Mouse (Mus musculus) hindbrain, embryonic 12.5 days (tissue): Measurements from ENCODE around the gene Gtf3c2. TPM values are rescaled to one million over a fixed set of nuclear protein-coding genes. Genes with fewer than 3 reads are reported as not detected.

Source experiments
- ATAC-seq: fragments of 200-750 bp; cut with Nextera tagmentation; 2 replicates; pipeline ENCODE4 v1.8.0; 2017; ENCODE audit warnings: moderate TSS enrichment; ENCODE audit not compliant: low FRiP score
- H3K27ac ChIP-seq: fragments of 300-500 bp; sonication (generic); 2 replicates; pipeline ENCODE4 v1.5.1; 2016; ENCODE audit warnings: mild to moderate bottlenecking
- H3K27me3 ChIP-seq: fragments of 300-500 bp; sonication (generic); 2 replicates; pipeline ENCODE4 v1.6.1; 2016; ENCODE audit warnings: mild to moderate bottlenecking
- H3K36me3 ChIP-seq: fragments of 300-500 bp; sonication (generic); 2 replicates; pipeline ENCODE4 v1.6.1; 2016; ENCODE audit warnings: mild to moderate bottlenecking
- H3K4me1 ChIP-seq: fragments of 300-500 bp; sonication (generic); 2 replicates; pipeline ENCODE4 v1.6.1; 2016
- H3K4me2 ChIP-seq: fragments of 300-500 bp; sonication (generic); replicated peaks from 2 replicates; pipeline ENCODE4 v1.6.1; 2016; ENCODE audit warnings: mild to moderate bottlenecking
- H3K4me3 ChIP-seq: fragments of 300-500 bp; sonication (generic); 2 replicates; pipeline ENCODE4 v1.5.1; 2016; ENCODE audit warnings: mild to moderate bottlenecking
- H3K9ac ChIP-seq: fragments of 300-500 bp; sonication (generic); 2 replicates; pipeline ENCODE4 v1.6.1; 2016; ENCODE audit warnings: mild to moderate bottlenecking, moderate library complexity
- H3K9me3 ChIP-seq: fragments of 300-500 bp; sonication (generic); replicated peaks from 2 replicates; pipeline ENCODE4 v1.6.1; 2016; ENCODE audit warnings: mild to moderate bottlenecking
- WGBS: fragments of 180-500 bp; shearing (Covaris S2); methylation state at CpG from one replicate; pipeline ENCODE4 v1.1.7; 2016; 5-methylcytosine and 5-hydroxymethylcytosine counted together
- polyA plus RNA-seq: library from polyadenylated mRNA; unstranded; fragments of >200 nt; fragmentation: Nextera tagmentation; extraction: Ambion mirVana; gene quantifications from 2 replicates; pipeline ENCODE4 v1.2.1, GENCODE M21; 2016

Gene Gtf3c2
- polyA plus RNA-seq, 1 experiment from 2014 or later, result 86.0 TPM

GRCm38 (mm10) chr5:31203866-31204265 is 23.9 kb upstream of the Gtf3c2 start:
- Histone ChIP-seq H3K27ac (no peak overlapping the region), H3K9ac (no peak overlapping the region), H3K4me1 (peaks cover 22% of the 10 kb centered on the region), H3K27me3 (no peaks in the 10 kb centered on the region), H3K4me3 (no peak overlapping the region), H3K9me3 (peaks cover 6% of the 10 kb centered on the region), H3K36me3 (peaks cover 67% of the 10 kb centered on the region), H3K4me2 (no peak overlapping the region)
- no peak for ATAC-seq
- WGBS, result 95% methylated on average over 2 of the region's 2 CpGs

GRCm38 (mm10) chr5:31202933-31203332 is 23.0 kb upstream of the Gtf3c2 start:
- Histone ChIP-seq H3K9ac (peak overlapping the region; percentile 48; the same call in 1 of the 2 replicates), H3K4me2 (peak overlapping the region; percentile 63), H3K36me3 (peaks cover 76% of the 10 kb centered on the region), H3K4me1 (peaks cover 22% of the 10 kb centered on the region), H3K9me3 (peaks cover 6% of the 10 kb centered on the region), H3K4me3 (peak overlapping the region; percentile 74), H3K27me3 (no peaks in the 10 kb centered on the region), H3K27ac (peak overlapping the region; percentile 77)
- 80% methylated on average over 7 of the region's 7 CpGs for WGBS
- ATAC-seq, result no peak

DNA sequence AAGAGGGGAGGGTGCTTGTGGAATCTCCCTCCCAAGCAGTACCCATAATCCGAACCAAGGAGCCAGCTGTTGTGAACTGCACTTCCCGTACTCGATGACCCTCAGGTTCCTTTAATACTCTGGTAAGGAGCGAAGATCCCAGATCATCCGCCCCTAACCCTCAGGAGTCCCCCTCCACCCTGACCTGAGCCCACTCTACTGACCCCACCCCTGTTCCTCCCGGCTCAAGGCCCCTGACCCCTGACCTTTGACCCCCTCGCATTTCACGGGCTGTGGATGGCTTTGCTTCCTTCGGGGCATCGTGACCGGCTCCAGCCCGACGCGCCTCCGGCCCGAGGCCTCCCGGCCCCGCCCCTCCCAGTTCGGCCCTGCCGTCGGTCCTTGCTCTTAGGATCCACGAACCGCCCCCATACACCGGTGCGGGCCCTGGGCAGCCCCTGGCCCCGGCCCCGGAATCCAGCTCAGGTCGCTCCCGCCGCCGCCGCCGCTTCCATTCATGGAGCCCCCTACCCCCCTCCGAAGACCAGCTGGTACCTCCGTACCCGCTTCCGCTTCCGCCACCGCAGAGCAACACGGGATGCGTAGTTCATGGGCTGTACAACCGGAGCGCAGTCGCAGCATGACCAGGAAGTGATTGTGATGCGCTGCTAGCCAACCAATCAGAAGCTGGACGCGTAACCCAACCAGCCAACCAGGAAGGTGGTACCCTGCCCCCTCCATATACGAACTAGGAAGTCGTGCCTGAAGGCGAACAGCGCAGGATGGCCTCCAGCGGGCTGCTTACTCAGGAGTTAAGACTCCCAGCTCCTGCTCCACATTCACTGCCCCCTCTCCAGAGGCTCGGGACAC is 22.0 kb upstream of the Gtf3c2 start, which contains the start of gene Zfp513:
Gene Zfp513 (minus strand): TSS at position 562 of the 849 bp plus-strand sequence.
- ATAC-seq, result peak; percentile 94
- Histone ChIP-seq H3K9me3 (peaks cover 6% of the 10 kb centered on the region), H3K4me3 (peak within 1 kb of the TSS; percentile 74), H3K9ac (peak within 1 kb of the TSS; percentile 91), H3K4me2 (peak within 1 kb of the TSS; percentile 87), H3K36me3 (peaks cover 76% of the 10 kb centered on the region), H3K27ac (peak within 1 kb of the TSS; percentile 77), H3K27me3 (no peaks in the 10 kb centered on the region), H3K4me1 (peaks cover 22% of the 10 kb centered on the region)
- under 1% methylated on average over 52 of the region's 53 CpGs for WGBS

GRCm38 (mm10) chr5:31201042-31201741 is 21.2 kb upstream of the Gtf3c2 start:
- Histone ChIP-seq H3K4me1 (peaks cover 22% of the 10 kb centered on the region), H3K27ac (peak overlapping the region; percentile 77), H3K9me3 (peaks cover 6% of the 10 kb centered on the region), H3K4me3 (peak overlapping the region; percentile 74), H3K36me3 (peaks cover 78% of the 10 kb centered on the region), H3K9ac (peak overlapping the region; percentile 91), H3K4me2 (peak overlapping the region; percentile 87), H3K27me3 (no peaks in the 10 kb centered on the region)
- WGBS, result 21% methylated on average over 13 of the region's 13 CpGs
- ATAC-seq, result no peak

GRCm38 (mm10) chr5:31200327-31200768 is 20.4 kb upstream of the Gtf3c2 start:
- no peak for ATAC-seq
- 90% methylated on average over 27 of the region's 27 CpGs for WGBS
- peaks cover 77% of the 10 kb centered on the region for H3K36me3 ChIP-seq

DNA sequence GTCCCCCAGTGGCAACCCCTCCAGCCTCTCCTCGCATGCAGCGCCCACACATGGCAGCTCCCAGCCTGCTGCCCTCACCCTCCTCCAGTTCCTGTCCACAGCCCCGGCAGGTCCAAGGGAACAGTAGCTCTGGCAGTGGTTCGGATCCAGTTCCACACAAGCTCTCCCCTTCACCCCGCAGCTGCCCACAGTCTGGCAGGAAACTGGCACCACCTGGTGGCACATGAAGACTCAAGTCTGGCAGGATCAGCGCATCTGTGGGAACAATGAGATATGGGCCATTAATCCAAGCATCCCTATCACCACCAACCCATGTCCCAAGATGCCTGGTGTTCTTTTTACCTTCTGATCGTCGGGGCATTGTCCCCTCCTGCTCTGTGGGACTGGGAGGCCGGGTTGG is 19.9 kb upstream of the Gtf3c2 start:
- WGBS, result 86% methylated on average over 9 of the region's 9 CpGs
- H3K36me3 ChIP-seq, result peaks cover 78% of the 10 kb centered on the region
- no peaks in the 10 kb centered on the region for H3K27me3 ChIP-seq
- no peak overlapping the region for H3K9ac ChIP-seq
- no peak overlapping the region for H3K4me3 ChIP-seq
- no peak overlapping the region for H3K27ac ChIP-seq
- H3K4me2 ChIP-seq, result no peak overlapping the region
- peaks cover 6% of the 10 kb centered on the region for H3K9me3 ChIP-seq
- peaks cover 22% of the 10 kb centered on the region for H3K4me1 ChIP-seq
- no peak for ATAC-seq

More at GRCm38 (mm10) chr5:31200327-31200768, 20.4 kb upstream of the Gtf3c2 start:
- peak overlapping the region; percentile 20; the same call in 1 of the 2 replicates for H3K9ac ChIP-seq
- H3K4me3 ChIP-seq, result peak overlapping the region; percentile 10; the same call in 1 of the 2 replicates
- H3K9me3 ChIP-seq, result peaks cover 6% of the 10 kb centered on the region
- H3K4me2 ChIP-seq, result peak overlapping the region; percentile 87
- H3K4me1 ChIP-seq, result peaks cover 22% of the 10 kb centered on the region
- H3K27ac ChIP-seq, result 0 out of 2 replicates have a peak overlapping the region, but pooled peaks have one; percentile 2
- no peaks in the 10 kb centered on the region for H3K27me3 ChIP-seq

DNA sequence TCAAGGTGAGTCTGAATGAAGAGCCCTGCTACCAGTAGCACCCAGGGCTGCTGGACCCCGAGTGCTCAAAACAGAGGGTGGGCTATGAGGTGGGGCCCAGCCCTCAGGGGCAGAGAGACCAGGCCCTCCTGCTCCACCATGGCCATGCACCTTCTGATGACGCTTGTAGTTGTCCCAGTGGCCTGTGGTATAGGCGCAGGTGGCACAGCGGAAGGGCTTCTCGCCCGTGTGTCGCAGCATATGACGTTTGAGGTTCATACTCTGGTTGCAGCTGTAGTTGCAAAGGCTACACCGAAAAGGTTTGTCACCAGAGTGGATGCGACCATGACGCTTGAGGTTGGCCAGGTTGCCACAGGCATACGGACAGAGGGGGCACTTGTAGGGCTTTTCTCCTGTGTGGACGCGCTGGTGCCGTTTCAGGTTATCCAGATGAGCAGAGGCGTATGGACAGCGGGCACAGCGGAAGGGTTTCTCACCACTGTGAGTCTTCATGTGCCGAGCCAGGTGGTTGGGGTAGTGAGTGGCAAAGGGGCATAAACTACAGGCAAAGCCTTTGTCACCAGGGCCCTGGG is 19.5 kb upstream of the Gtf3c2 start:
- Histone ChIP-seq H3K9ac (no peak overlapping the region), H3K36me3 (peaks cover 78% of the 10 kb centered on the region), H3K9me3 (peaks cover 6% of the 10 kb centered on the region), H3K4me2 (no peak overlapping the region), H3K27ac (no peak overlapping the region), H3K4me1 (peaks cover 26% of the 10 kb centered on the region), H3K4me3 (no peak overlapping the region), H3K27me3 (no peaks in the 10 kb centered on the region)
- no peak for ATAC-seq
- WGBS, result 94% methylated on average over 19 of the region's 19 CpGs

GRCm38 (mm10) chr5:31198616-31199320 is 18.8 kb upstream of the Gtf3c2 start:
- Histone ChIP-seq H3K9ac (no peak overlapping the region), H3K4me3 (no peak overlapping the region), H3K36me3 (peaks cover 73% of the 10 kb centered on the region), H3K27ac (no peak overlapping the region), H3K4me1 (peaks cover 32% of the 10 kb centered on the region), H3K4me2 (no peak overlapping the region), H3K27me3 (no peaks in the 10 kb centered on the region), H3K9me3 (peaks cover 6% of the 10 kb centered on the region)
- ATAC-seq, result no peak
- 84% methylated on average over 5 of the region's 5 CpGs for WGBS

GRCm38 (mm10) chr5:31198170-31198569 is 18.2 kb upstream of the Gtf3c2 start:
- peaks cover 67% of the 10 kb centered on the region for H3K36me3 ChIP-seq
- H3K4me3 ChIP-seq, result no peak overlapping the region
- H3K9ac ChIP-seq, result no peak overlapping the region
- H3K27me3 ChIP-seq, result no peaks in the 10 kb centered on the region
- ATAC-seq, result no peak
- H3K27ac ChIP-seq, result no peak overlapping the region
- peaks cover 6% of the 10 kb centered on the region for H3K9me3 ChIP-seq
- H3K4me1 ChIP-seq, result peaks cover 31% of the 10 kb centered on the region
- H3K4me2 ChIP-seq, result no peak overlapping the region
- WGBS, result 85% methylated on average over 9 of the region's 9 CpGs

GRCm38 (mm10) chr5:31197072-31197471 is 17.1 kb upstream of the Gtf3c2 start:
- no peak overlapping the region for H3K4me3 ChIP-seq
- H3K27me3 ChIP-seq, result no peaks in the 10 kb centered on the region
- no peak for ATAC-seq
- H3K4me2 ChIP-seq, result no peak overlapping the region
- H3K4me1 ChIP-seq, result peaks cover 28% of the 10 kb centered on the region
- H3K9ac ChIP-seq, result no peak overlapping the region
- peaks cover 6% of the 10 kb centered on the region for H3K9me3 ChIP-seq
- 92% methylated on average over 12 of the region's 12 CpGs for WGBS
- no peak overlapping the region for H3K27ac ChIP-seq
- peaks cover 62% of the 10 kb centered on the region for H3K36me3 ChIP-seq

GRCm38 (mm10) chr5:31196207-31196606 is 16.3 kb upstream of the Gtf3c2 start:
- no peak for ATAC-seq

More at GRCm38 (mm10) chr5:31196207-31196606, 16.3 kb upstream of the Gtf3c2 start:
- Histone ChIP-seq H3K27ac (no peak overlapping the region), H3K9ac (no peak overlapping the region), H3K36me3 (peaks cover 62% of the 10 kb centered on the region), H3K4me3 (no peak overlapping the region), H3K9me3 (peaks cover 6% of the 10 kb centered on the region), H3K4me1 (peaks cover 33% of the 10 kb centered on the region), H3K27me3 (no peaks in the 10 kb centered on the region), H3K4me2 (no peak overlapping the region)
- 94% methylated on average over 10 of the region's 10 CpGs for WGBS
